Mouse (Mus musculus) ES-E14 (cell line): Measurements from ENCODE around the gene 4833420G17Rik. TPM values are rescaled to one million over a fixed set of nuclear protein-coding genes. Genes with fewer than 3 reads are reported as not detected.
A peak's percentile ranks its signal among the peaks of the same experiment; 100 is the strongest.

Experiments used
- DNase-seq: peaks from one replicate; pipeline ENCODE4 v3.0.0-alpha.2; 2013; ENCODE audit warnings: low read depth, low spot score
- H3K27ac ChIP-seq: 2 replicates; pipeline ENCODE4 v1.5.1; 2012; ENCODE audit warnings: low read depth, mild to moderate bottlenecking, low read length, moderate library complexity, mixed read lengths; ENCODE audit not compliant: poor library complexity, insufficient read depth, severe bottlenecking
- H3K36me3 ChIP-seq: 2 replicates; pipeline ENCODE4 v1.6.1; 2012; ENCODE audit warnings: mild to moderate bottlenecking, low read length, moderate library complexity, mixed read lengths; ENCODE audit not compliant: control insufficient read depth, poor library complexity, insufficient read depth, severe bottlenecking
- H3K4me1 ChIP-seq, 2 experiments: fragments of 150-350 bp in 1 of 2; sonication (generic) in 1 of 2; 2 replicates each; pipeline ENCODE4 v1.6.1; 2012; ENCODE audit warnings: low read length in 2 of 2, mild to moderate bottlenecking in 1 of 2, mixed read lengths in 1 of 2; ENCODE audit not compliant: control insufficient read depth in 2 of 2, insufficient read depth in 2 of 2, poor library complexity in 1 of 2
- H3K4me3 ChIP-seq, 2 experiments: fragments of 150-350 bp in 1 of 2; sonication (generic) in 1 of 2; 2 replicates each; pipeline ENCODE4 v1.5.1; 2012; ENCODE audit warnings: low read length in 2 of 2, low read depth in 1 of 2, mild to moderate bottlenecking in 1 of 2, mixed read lengths in 1 of 2; ENCODE audit not compliant: insufficient read depth in 1 of 2, poor library complexity in 1 of 2, severe bottlenecking in 1 of 2
- H3K9ac ChIP-seq: 2 replicates; pipeline ENCODE4 v1.6.1; 2012; ENCODE audit warnings: low read depth, mild to moderate bottlenecking, low read length, mixed read lengths; ENCODE audit not compliant: poor library complexity, insufficient read depth, severe bottlenecking
- H3K9me3 ChIP-seq: fragments of 150-350 bp; sonication (generic); 2 replicates; pipeline ENCODE4 v1.6.1; 2012; ENCODE audit warnings: low read depth, mild to moderate bottlenecking, low read length; ENCODE audit not compliant: control insufficient read depth, insufficient read depth
- CHD2 ChIP-seq: IDR thresholded peaks from 2 replicates; pipeline ENCODE4 v1.6.1; 2014; ENCODE audit warnings: mild to moderate bottlenecking, low read depth, low read length, inconsistent platforms
- HCFC1 ChIP-seq: IDR thresholded peaks from 2 replicates; pipeline ENCODE4 v1.6.1; 2012; ENCODE audit warnings: low read length, inconsistent platforms, borderline replicate concordance; ENCODE audit not compliant: insufficient read depth
- MAFK ChIP-seq: IDR thresholded peaks from 2 replicates; pipeline ENCODE4 v1.6.1; 2014; ENCODE audit warnings: mild to moderate bottlenecking, low read depth, low read length, inconsistent platforms; ENCODE audit not compliant: insufficient read depth
- ZC3H11A ChIP-seq: IDR thresholded peaks from 2 replicates; pipeline ENCODE4 v1.6.1; 2012; ENCODE audit warnings: low read depth, mild to moderate bottlenecking, inconsistent platforms, low read length, borderline replicate concordance
- ZNF384 ChIP-seq: IDR thresholded peaks from 2 replicates; pipeline ENCODE4 v1.6.1; 2012; ENCODE audit warnings: low read depth, low read length, inconsistent platforms
- in situ Hi-C, 2 experiments: fragments of 600-800 bp; cut with MboI; formaldehyde crosslinking; loops; one replicate each; pipeline ENCODE4 v1.15.1; 2025; ENCODE audit warnings: low sequenced_read_pairs in 2 of 2, inconsistent platforms in 1 of 2; ENCODE audit not compliant: unreplicated experiment in 2 of 2
- total RNA-seq: library from RNA; depleted of rRNA; stranded (reverse); fragments of 300-350 nt; gene quantifications from 2 replicates; pipeline ENCODE4 v1.2.3, GENCODE M21; 2012; rRNA removed

4833420G17Rik gene
- total RNA-seq: 25.0 and 28.9 TPM in 2 replicates

DNA sequence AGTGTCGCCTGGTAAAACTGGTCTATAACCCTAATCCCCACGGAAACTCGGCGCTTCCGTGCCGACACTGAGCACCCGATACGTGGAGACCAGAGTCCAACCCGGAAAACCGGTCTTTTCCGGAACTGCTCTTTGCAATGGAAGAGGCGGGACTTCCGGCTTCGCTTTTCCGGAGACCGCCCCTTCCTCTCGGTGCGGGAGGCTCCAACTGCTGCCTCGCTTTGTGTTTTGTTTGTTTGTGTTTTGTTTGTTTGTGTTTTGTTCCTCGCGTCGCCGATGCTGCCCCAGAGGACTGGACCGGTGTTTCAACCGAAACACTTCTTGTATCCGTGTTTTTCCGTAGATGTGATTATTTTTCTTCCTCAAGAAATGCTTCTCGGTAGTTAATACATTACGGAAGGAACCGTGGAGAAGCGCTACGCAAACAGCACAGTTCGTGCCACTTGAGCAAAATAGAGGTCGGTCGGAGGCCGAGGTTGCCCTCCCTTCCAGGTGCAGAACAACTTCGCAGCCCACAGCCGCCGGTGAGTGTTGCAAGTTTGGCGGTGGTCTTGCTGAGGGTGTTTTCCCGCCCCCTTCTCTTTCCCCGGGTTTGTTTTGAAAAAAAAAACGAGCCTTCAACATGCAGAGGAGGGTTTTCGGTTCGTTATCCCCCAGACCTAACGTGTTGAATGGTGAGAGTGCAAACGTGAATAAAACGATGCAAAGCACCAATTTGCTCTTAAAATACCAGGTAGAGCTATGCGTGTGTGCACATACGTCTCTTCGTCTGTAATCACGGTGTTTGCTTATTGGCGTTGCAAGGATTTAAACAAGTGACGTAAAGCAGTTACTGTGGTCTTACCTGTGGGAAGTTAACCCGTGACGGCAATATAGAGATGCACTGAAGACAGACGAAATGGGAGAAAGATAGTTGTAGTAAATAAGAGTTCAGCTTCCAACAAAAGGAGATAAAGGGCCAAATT is at the start of gene 4833420G17Rik:
Gene 4833420G17Rik (plus strand): TSS at position 173 of the 965 bp plus-strand sequence.
- in situ Hi-C loops: no loop called here
- Histone ChIP-seq H3K4me3 (peak within 1 kb of the TSS; percentile 91), H3K27ac (peak within 1 kb of the TSS; percentile 56), H3K36me3 (peaks cover 4% of the 10 kb centered on the region; the same call in 1 of the 2 replicates), H3K4me1 (no peaks in the 10 kb centered on the region; a peak in 1 of 4 replicates), H3K9ac (peak within 1 kb of the TSS; percentile 90), H3K9me3 (no peaks in the 10 kb centered on the region)
- DNase-seq: peak; percentile 90
- TF ChIP-seq ZC3H11A (no peak), CHD2 (no peak), ZNF384 (no peak), MAFK (no peak), HCFC1 (peak; percentile 69; the same call in 1 of the 2 replicates)

DNA sequence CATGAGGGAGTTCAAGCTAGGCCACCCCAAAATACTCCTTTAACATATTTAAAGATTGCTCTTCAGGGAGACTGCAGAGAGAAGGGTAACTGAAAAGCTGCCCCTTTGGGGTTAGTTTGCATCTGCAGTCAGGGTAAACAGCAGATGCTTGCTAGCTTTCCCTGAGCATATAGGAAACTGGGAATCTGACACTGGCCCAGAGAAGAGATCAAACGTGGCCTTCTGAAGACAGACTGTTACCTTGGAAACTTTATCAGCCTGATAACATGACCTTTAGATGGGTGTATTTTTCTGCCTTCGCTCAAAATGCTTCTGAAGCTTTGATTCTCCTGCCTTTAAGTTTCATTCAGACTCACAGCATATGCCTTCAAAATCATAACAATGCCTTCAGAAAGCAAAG is 49.5 kb upstream of the 4833420G17Rik start:
- no peak overlapping the region for H3K4me3 ChIP-seq

DNA sequence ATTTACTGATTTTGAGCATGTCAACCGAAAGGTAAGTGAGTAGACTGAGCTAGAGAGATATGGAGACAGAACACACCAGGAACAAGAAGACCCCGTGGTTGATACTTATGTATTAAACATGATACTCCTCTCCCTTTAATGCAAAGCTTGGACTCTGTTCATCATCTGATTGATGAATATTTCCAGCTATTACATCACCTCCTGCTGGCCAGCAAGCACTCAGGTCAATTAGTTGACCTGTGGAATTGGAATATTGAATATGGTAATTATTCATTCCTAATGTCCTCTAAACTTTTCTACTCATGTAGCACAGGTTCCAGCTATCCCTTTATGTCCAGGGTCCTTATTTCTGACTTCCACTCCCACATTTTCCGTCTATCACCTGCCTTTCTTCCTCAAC is 44.1 kb upstream of the 4833420G17Rik start:
- H3K27ac ChIP-seq: no peak overlapping the region
- TF ChIP-seq MAFK: no peak
- no peak for TF ChIP-seq ZC3H11A
- TF ChIP-seq CHD2: no peak
- TF ChIP-seq HCFC1: no peak
- TF ChIP-seq ZNF384: no peak
- DNase-seq: no peak

More for the DNA sequence above, 49.5 kb upstream of the 4833420G17Rik start:
- Histone ChIP-seq H3K9ac (no peak overlapping the region), H3K27ac (no peak overlapping the region), H3K36me3 (no peaks in the 10 kb centered on the region), H3K4me1 (peaks cover 0 to under 1% of the 10 kb centered on the region in 2 experiments; a peak in 1 of 4 replicates), H3K9me3 (no peaks in the 10 kb centered on the region)
- TF ChIP-seq CHD2: no peak
- TF ChIP-seq HCFC1: no peak
- no peak for TF ChIP-seq ZC3H11A
- no peak for TF ChIP-seq MAFK
- no peak for TF ChIP-seq ZNF384
- DNase-seq: no peak
- in situ Hi-C loops: no loop called here

DNA sequence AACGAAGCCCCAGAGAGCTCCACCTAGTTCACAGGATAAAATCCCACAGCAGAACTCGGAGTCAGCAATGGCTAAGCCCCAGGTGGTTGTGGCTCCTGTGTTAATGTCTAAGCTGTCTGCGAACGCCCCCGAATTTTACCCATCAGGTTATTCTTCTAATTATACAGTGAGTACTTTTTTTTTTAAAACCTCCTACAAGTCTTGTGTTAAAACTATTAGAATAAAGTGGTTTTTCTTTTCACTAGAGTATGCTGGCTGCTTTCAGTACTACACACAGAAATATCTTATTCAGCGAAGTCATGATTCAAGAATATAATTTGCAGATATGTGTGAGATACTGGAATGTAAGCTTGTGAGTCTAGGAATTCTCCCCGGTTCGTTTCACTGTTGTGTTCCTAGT is 32.4 kb upstream of the 4833420G17Rik start:
- H3K36me3 ChIP-seq: no peaks in the 10 kb centered on the region
- H3K4me1 ChIP-seq: no peaks in the 10 kb centered on the region
- TF ChIP-seq MAFK (no peak), ZC3H11A (no peak), CHD2 (no peak), ZNF384 (no peak), HCFC1 (no peak)
- no peak for DNase-seq
- in situ Hi-C loops: no loop called here
- peak overlapping the region in 1 of 2 experiments; percentile 93; a peak in 2 of 4 replicates for H3K4me3 ChIP-seq
- no peak overlapping the region for H3K9ac ChIP-seq
- no peak overlapping the region for H3K27ac ChIP-seq
- no peaks in the 10 kb centered on the region for H3K9me3 ChIP-seq

More for the DNA sequence above, 44.1 kb upstream of the 4833420G17Rik start:
- H3K9me3 ChIP-seq: no peaks in the 10 kb centered on the region
- H3K9ac ChIP-seq: no peak overlapping the region
- no peaks in the 10 kb centered on the region for H3K4me1 ChIP-seq
- no peak overlapping the region for H3K4me3 ChIP-seq
- no peaks in the 10 kb centered on the region for H3K36me3 ChIP-seq
- in situ Hi-C loops: no loop called here

DNA sequence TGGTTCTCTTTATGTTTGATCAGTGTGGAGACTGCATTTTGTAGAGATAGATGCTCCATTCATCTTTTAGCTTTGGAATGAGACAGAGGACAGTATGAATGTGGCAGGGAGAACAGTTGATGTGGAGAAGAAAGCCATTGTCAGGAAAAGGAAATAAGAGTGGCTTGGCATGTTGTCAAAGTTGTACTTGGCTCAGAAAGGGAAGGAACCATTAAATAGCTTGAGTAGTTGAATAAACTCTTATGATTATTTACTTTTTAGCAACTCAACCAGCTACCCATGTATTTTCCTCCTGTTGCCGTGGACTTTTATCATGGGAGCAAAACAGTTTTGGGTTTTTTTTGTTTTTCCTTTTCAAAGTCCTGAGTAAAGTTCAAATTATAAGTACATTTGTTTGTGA is 30.5 kb upstream of the 4833420G17Rik start:
- no peak overlapping the region for H3K4me3 ChIP-seq
- TF ChIP-seq ZC3H11A (no peak), ZNF384 (no peak), CHD2 (no peak), MAFK (no peak), HCFC1 (no peak)
- H3K9ac ChIP-seq: no peak overlapping the region
- no peak for DNase-seq
- H3K27ac ChIP-seq: no peak overlapping the region
- in situ Hi-C loops: no loop called here
- H3K9me3 ChIP-seq: no peaks in the 10 kb centered on the region
- no peaks in the 10 kb centered on the region for H3K36me3 ChIP-seq
- no peaks in the 10 kb centered on the region for H3K4me1 ChIP-seq
